Mouse (Mus musculus) gastrocnemius, postnatal 10 days (tissue): Measurements from ENCODE around the gene Arhgap24. TPM values are rescaled to one million over a fixed set of nuclear protein-coding genes. Genes with fewer than 3 reads are reported as not detected.

ENCODE experiments used
- DNase-seq: peaks from one replicate; pipeline ENCODE4 v3.0.0; 2021; ENCODE audit warnings: mixed read lengths
- total RNA-seq, 2 experiments: library from RNA; stranded (reverse); gene quantifications; 2 replicates each; pipeline ENCODE4 v1.2.3; 2021

Gene Arhgap24
- total RNA-seq, 2 experiments from 2014 or later, result 21.2 to 25.2 TPM

DNA sequence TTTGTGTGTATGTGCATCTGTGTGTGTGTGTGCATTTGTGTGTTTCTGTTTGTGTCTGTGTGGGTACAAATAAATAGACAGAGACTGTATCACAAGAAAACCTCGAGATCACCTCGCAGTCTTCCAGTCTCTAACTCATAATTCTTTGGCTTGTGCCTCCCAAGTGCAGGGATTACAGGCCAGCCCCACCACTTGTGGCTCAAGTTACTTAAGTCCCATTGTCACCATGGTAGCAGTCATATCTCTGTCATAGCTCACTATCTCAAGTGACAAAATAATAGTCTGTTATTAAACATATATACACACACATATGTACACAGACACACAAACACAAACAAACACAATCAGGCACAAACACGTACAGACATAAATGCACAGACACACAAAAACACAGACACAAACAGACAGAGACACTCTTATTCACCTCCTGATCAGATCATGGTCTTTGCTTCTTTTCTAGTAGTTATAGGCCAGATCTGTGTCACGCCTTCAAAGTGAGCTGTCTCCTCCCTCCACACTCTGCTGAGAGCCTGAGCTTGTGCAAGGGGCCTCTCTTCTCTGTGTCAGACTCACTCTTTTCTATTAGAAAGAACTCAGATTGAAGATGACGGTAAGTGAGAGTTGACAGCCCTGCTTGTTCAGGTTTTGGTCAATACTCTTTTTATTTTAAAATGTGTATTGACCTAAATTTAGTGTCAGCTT is 261.5 kb downstream of the Arhgap24 start:
- no peak for DNase-seq

GRCm38 (mm10) chr5:102743436-102743835 is 262.2 kb downstream of the Arhgap24 start:
- DNase-seq, result no peak

GRCm38 (mm10) chr5:102744051-102744450 is 262.9 kb downstream of the Arhgap24 start:
- no peak for DNase-seq

DNA sequence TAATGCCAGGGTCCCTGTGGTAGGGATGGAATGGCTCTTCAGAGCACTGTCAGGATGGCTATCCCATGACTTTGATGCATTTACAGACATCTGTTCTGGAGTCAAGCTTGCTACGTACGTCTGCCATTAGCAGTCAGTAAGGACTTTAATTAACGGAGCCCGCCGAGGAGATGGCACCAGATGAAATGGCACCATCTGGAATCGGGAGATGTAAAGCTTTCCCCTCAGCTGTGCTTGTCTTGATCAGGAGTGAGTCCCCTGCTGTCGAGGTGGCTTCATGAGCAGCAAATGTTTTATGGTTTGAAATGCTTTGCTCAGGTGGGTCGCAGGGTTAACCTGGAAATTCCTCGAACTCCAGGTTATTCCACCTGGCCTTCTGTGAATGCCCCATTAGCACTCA is 267.0 kb downstream of the Arhgap24 start:
- DNase-seq, result no peak

- peak; percentile 40 for DNase-seq
Measured at GRCm38 (mm10) chr5:102749020-102749419, 267.8 kb downstream of the Arhgap24 start.

DNA sequence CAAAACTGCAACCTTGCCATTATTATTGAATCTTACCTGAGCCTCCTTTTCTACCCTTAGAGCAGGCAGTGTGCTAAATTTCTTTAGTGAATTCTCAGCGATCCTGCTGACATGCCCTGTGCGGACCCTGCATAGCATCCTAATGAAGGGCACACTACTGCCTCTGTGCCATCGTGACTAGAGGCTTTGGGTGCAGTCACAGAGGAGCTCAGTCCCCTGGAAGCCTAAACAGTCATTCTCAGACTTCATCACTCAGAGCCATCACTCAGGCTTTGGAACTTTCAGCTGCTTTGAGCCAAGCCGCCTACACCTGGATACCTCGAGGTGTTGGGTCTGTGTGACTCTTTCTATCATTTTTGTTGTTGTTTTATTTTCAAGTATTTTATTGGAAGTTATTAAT is 269.5 kb downstream of the Arhgap24 start:
- DNase-seq, result no peak

DNA sequence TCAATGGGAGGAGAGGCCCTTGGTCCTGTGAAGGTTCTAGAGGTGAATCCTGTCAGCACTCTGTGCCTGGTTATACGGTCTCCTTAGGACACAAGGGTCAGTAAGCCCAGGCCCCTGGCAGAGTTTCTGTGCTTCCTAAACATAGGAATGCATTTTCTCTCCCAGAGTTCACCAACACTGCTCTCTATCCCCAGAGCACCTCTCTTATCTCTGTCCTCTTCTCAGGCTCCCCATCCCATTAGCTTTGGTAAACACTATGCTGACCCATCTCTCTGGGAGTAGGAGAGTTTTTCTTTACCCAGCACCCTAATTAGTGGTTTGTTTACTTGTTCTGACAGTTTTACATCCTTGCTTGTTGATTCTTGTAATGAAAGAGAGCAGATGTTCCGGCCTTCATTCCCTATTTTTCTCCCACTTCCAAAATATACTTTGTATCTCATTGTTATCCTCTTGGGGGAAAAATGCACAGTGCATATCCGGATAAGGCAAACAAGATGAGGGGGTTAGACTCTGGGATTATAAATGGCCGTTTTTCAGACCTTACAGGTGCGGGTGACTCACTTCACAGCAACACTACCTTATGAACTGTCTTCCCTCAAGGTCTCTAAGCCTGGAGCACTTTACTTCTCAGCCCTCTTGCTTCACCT is 270.6 kb downstream of the Arhgap24 start:
- no peak for DNase-seq

GRCm38 (mm10) chr5:102752308-102752663 is 271.1 kb downstream of the Arhgap24 start:
- DNase-seq, result no peak

DNA sequence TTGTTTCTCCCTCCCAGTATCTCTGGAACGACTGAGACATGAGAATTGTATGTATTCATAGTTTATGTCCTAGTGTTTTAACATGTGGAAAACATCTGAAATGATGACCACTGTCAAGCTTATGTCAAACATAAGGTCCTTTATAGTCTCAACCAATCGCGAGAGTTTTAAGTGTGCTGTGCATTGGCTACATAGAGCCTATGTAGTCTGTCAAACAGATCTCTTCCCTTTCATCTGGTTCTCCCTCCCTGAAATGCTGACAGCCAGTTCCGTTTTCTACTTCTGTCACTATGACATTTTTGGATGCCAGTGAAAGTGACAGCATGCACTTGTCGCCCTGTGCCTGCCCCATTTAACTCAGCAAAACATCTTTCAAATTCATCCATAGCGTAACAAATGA is 275.8 kb downstream of the Arhgap24 start:
- DNase-seq, result no peak

GRCm38 (mm10) chr5:102765694-102766093 is 284.5 kb downstream of the Arhgap24 start:
- DNase-seq, result no peak

DNA sequence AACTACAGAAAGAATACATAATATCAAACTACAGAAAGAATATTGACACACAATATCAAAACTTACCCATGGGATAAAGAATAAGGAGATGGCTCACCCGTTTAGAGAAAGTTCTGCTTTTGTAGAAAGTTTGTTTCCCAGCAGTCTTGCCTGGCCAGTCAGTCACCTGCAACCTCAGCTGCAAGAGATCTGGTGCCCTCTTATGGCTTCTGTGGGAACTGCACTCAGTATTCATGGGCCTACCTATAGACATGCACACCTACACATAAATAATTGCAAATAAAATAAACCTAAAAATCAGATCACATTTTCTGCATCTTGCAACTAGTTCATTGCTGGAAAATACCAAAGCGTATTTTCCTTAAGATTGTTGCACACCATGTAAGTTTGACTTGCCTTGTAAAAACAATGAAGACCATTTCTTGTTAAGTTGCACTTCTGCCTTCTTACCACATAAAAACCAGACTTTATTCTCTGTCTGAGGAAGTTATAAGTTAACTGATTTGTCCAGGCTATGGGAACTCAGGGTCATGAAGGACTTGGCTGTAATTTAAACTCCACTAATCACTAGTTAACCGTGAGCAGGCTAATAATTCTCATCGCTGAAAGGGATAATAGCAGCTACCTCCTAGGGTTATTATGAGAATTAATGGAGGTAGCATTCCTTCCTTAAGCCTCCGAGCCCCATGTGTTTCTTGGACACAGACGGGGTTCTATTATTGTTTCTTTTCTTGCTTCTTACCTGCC is 285.3 kb downstream of the Arhgap24 start:
- peak; percentile 56 for DNase-seq

DNA sequence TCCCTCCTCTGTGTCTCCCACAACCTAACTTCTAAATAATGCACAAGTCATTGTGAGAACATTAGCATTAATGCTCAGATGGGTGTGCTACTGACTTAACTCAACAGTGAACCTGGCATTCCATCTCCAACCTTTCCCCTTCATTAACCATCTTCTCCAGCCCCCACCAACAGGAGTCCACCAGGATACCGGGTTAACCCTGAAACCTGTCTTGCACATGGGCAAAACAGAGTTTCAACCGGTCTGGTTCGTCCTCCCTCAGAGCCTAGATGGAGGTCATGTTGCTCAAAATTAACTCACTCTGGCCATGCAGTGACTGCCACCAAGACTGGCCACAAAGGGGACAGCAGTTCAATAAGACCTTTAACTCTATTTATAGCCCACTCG is 285.9 kb downstream of the Arhgap24 start:
- DNase-seq, result no peak

DNA sequence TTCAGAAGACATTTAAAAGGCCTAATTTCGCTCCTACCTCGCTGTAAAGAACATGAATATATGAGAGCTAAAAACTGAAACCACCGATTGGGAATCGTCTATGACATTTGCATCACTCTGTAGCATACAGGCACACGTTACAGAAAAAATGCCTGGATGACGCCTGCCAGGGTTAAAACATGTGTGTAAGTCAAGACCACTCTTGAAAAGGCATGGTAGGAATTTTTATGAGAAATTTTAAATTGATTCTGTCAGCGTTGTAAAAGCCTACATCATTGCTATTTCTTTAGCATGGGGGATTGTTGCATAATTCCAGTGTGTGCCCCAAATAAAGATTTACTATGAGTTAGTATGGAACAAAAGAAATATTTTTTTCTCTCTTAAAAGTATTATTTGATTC is 286.6 kb downstream of the Arhgap24 start:
- no peak for DNase-seq

- peak; percentile 39 for DNase-seq
Measured at GRCm38 (mm10) chr5:102768385-102769080, 287.3 kb downstream of the Arhgap24 start.

DNA sequence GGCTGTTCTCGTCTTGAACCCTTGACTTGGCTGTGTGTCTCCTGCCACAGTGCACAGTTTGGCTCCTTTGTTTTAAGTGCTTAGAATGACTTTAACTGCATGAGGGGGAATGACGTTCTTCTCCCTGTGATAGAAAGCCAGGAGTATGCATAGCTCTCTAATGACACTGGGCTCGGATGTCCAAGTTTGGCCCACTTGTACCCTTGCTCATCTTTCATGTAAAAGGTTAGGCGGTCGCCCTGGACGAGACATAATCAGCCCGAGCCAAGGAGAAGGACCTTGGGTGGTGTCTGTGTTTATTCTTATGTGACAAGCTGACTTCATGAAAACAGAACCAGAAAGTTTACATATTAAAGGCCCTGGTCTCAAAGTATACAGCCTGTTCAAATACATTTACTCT is 289.4 kb downstream of the Arhgap24 start:
- no peak for DNase-seq

- DNase-seq, result no peak
Measured at GRCm38 (mm10) chr5:102774500-102774899, 293.3 kb downstream of the Arhgap24 start.

DNA sequence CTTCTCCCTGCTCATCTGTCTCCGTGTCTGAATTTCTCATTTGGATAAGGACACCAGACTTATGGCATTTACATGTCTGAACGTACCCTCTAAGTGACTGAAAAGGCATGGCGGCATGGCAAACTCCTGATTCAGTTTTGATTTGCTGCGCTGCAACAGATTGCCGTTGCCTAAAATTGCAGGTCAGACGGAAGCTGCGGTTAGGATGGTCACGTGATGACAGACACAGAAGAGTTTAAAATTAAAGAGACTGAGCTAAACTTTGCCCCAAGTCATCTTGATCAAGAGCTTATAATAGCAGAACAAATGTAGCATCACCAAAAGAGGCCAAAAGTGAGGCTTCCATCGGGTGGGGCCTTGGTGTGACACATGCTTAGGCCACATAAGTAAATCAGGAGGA is 296.1 kb downstream of the Arhgap24 start:
- no peak for DNase-seq

DNA sequence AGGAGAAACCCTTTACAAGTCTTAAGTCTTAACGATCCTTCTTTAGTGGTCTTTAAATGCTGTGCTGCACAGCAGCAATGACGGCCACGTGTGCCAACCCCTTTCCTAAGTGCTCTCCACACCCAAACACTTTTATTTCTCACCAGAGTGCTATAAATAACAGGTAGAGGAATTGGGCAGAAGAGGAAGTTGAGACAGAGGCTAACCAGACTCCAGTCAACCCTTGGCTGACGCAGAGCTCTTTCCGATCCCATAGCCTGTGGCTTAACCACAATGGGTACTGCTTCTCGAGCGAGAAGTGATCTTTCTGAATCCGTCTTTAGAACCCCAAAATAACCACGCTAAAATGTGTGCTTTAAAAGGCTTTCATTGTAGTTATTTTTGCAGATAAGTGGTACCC is 296.7 kb downstream of the Arhgap24 start:
- DNase-seq, result no peak

GRCm38 (mm10) chr5:102778253-102778652 is 297.1 kb downstream of the Arhgap24 start:
- no peak for DNase-seq

- DNase-seq, result no peak
Measured at GRCm38 (mm10) chr5:102783585-102783984, 302.4 kb downstream of the Arhgap24 start.

DNA sequence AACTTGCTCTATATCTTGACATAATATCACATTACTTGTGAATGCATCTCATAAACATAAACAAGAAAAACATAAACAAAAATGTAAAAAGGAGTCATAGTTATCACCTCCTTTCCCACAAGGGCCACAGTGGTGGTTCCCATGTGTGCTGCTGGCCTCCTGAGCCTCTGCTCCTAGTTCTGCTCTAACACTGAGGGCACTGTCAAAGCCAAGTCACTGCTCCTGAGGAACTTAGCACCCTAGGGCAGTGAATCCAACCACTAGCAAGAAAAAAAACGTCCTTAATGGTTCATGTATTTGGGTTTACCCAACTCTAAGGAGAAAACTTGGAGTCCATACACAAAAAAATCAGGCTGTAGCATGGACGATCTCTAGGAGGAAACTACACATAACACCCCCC is 304.9 kb downstream of the Arhgap24 start:
- DNase-seq, result no peak

DNA sequence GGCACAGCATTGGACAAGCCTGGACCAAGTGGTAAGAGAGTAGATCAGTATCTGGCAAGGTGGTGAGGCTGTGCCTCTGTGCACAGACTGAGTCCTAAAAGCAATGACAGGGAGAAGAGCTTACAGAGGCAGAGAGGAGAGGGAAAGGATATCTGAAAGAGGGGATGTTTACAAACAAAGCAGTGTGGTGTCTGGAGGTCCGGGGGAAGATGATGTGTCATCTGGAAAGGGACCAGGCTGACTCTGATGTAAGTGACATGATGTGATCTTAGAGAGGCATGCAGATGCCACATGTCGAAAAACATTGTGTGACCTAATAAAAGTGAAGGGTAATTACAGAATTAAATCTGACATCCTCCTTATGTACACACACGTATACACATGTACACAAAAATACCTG is 307.2 kb downstream of the Arhgap24 start:
- no peak for DNase-seq

- DNase-seq, result no peak
Measured at GRCm38 (mm10) chr5:102791273-102791672, 310.1 kb downstream of the Arhgap24 start.
